Mouse (Mus musculus): ENCODE results near the gene Tasp1. TPM values are rescaled to one million over a fixed set of nuclear protein-coding genes. Genes with fewer than 3 reads are reported as not detected.
A peak's percentile ranks its signal among the peaks of the same experiment; 100 is the strongest.
"Not testable (repeated sequence)": the region's sequence is repeated elsewhere in the genome, so short reads cannot be mapped to it uniquely, and the experiment has no call there.

Gene Tasp1
- polyA plus RNA-seq, 1 experiment = 3.3 TPM

DNA sequence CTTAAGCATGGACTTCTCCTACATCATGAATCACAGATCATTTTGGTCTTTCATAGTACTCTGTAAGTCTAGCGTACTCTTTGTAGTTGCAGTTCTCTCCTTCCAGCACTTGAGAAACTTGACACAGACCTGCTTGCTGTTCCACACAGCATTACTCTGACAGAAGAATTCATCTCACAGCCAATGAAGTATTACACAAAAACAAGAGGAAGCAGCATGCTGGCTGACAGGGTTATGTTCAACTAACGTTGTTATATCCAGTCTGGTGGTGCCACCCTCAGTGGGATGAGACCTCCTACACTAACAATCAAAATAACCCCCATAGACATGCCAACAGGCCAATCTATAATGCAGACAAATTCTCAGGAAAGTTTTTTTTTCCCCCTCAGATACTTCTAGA lies 99.2 kb downstream of the Tasp1 start:
- Histone ChIP-seq H3K4me3 (replicated peaks; ENCODE audit: extremely low read depth, low read depth, low read length) (no peak overlapping the region), H3K4me1 (ENCODE audit: control insufficient read depth, insufficient read depth, low read length) (no peaks in the 10 kb centered on the region)
- no peak for TF ChIP-seq POLR2A (IDR thresholded peaks at IDR 0.05; ENCODE audit: borderline replicate concordance, extremely low read depth, low read depth, low read length)
- TF ChIP-seq CTCF (IDR thresholded peaks at IDR 0.05; ENCODE audit: insufficient read depth, low read length) = no peak
- no peak for DNase-seq
- WGBS = 51% methylated on average over 2 of the region's 2 CpGs

DNA sequence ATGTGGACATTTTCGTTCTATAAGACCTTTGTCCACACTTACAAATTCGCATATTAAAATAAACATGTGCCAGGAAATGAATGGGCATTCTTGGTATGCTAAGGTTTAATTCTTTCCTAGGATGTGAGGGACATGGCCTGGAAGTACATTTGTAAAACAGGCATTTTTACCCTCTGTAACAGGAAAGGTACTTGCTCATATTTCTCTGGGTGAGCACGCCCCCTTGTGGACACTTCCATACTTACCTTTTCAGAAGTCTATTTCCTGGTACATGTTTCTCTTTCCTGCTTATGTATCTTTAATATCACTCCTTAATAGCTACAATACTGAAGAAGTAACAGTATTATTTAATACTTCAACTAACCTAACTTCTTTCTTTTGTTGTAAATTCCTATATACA lies 100.3 kb downstream of the Tasp1 start:
- WGBS = 57% methylated on average over 3 of the region's 3 CpGs
- Histone ChIP-seq H3K4me3 (replicated peaks; ENCODE audit: extremely low read depth, low read depth, low read length) (no peak overlapping the region), H3K4me1 (ENCODE audit: control insufficient read depth, insufficient read depth, low read length) (no peaks in the 10 kb centered on the region)
- no peak for TF ChIP-seq POLR2A (IDR thresholded peaks at IDR 0.05; ENCODE audit: borderline replicate concordance, extremely low read depth, low read depth, low read length)
- peak; percentile 22; the same call in 1 of the 2 replicates for TF ChIP-seq CTCF (IDR thresholded peaks at IDR 0.05; ENCODE audit: insufficient read depth, low read length)
- DNase-seq = no peak

DNA sequence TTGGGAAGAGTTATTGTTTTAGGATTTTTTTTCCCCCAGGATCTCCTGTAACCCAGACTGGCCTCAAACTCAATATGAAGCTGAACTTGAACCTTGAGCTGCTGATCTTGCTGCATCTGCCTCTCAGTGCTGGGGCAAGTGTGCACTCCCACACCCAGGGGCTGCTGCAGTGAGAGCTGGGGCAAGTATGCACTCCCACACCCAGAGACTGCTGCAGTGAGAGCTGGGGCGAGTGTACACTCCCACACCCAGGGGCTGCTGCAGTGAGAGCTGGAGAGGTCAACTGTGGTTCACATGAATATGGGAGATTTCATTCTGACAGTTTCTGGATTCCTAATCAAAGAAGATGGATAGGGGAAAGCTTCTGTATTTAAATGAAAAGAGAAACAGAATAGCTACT lies 117.8 kb downstream of the Tasp1 start:
- WGBS = 63% methylated on average over 1 of the region's 1 CpGs
- TF ChIP-seq POLR2A (IDR thresholded peaks at IDR 0.05; ENCODE audit: borderline replicate concordance, extremely low read depth, low read depth, low read length) = no peak
- TF ChIP-seq CTCF (IDR thresholded peaks at IDR 0.05; ENCODE audit: insufficient read depth, low read length) = no peak
- Histone ChIP-seq H3K4me1 (ENCODE audit: control insufficient read depth, insufficient read depth, low read length) (no peaks in the 10 kb centered on the region), H3K4me3 (replicated peaks; ENCODE audit: extremely low read depth, low read depth, low read length) (no peak overlapping the region)
- DNase-seq = no peak

DNA sequence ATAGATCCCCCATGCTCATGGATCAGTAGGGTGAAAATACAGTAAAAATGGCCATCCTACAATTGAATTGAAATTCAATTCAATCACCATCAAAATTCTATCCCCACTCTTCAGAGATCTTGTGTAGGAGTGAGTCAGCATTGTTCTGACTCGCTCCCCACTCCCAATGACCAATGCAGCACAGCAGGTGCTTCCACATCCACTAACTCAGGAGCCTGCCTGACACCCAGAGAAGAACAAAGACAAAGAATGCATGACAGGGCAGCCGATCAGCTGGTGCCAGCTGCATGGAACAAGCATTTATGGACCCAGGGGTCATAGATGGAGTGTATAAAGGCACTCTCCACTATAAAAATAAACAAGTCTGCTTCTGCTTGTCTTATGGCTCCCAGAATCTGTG lies 129.0 kb downstream of the Tasp1 start:
- no peak overlapping the region for H3K4me3 ChIP-seq (replicated peaks; ENCODE audit: extremely low read depth, low read depth, low read length)
- 84% methylated on average over 2 of the region's 2 CpGs for WGBS
- TF ChIP-seq CTCF (IDR thresholded peaks at IDR 0.05; ENCODE audit: insufficient read depth, low read length) (no peak), POLR2A (IDR thresholded peaks at IDR 0.05; ENCODE audit: borderline replicate concordance, extremely low read depth, low read depth, low read length) (no peak)
- H3K4me1 ChIP-seq (ENCODE audit: control insufficient read depth, insufficient read depth, low read length) = no peaks in the 10 kb centered on the region
- DNase-seq = no peak

DNA sequence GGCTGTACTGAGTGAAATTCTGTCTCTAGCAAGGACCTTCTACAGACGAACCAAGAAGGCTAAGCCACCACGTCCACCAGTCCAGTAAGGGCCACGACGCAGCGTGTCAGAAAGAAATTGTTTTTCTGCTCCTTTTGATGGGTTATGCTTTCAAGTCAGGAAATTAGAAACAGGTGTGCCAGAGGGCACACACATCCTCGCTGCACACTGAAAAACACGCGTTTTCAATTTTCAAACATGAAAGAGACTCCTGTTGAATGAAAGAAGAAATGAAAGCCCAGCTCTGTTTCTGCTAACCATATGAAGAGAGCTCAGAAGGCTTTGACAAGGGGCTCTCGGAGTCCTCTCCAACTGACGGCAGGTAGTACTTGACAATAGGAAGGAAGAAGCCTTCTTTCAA lies 132.0 kb downstream of the Tasp1 start:
- TF ChIP-seq CTCF (IDR thresholded peaks at IDR 0.05; ENCODE audit: insufficient read depth, low read length) = no peak
- no peaks in the 10 kb centered on the region for H3K4me1 ChIP-seq (ENCODE audit: control insufficient read depth, insufficient read depth, low read length)
- WGBS = 73% methylated on average over 10 of the region's 10 CpGs
- H3K4me3 ChIP-seq (replicated peaks; ENCODE audit: extremely low read depth, low read depth, low read length) = no peak overlapping the region
- no peak for DNase-seq

DNA sequence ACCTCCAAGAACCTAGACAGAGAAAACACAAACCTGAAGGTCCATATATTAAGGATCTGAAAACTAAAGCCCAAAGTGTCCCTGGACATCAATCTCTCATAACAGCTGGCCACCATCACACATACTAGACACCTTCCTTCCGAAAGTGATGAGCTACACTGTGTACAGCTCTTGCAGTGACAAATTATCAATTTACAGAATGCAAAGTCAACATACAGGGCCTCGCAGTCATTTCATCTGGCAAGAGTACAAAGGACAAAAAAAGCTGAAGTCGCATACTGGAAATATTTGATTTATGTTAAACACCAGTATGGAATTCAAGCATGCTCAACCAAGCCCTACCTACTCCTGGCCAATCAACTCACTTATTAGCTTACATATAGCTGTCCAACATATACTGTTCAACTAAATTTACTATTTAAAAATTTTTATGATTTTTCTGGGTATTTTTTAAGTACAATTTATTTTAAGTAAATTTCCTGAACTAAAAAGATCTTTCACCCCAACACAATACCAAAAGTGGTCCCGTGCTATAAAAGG lies 132.5 kb downstream of the Tasp1 start:
- 65% methylated on average over 4 of the region's 4 CpGs for WGBS
- H3K4me1 ChIP-seq (ENCODE audit: control insufficient read depth, insufficient read depth, low read length) = no peaks in the 10 kb centered on the region
- TF ChIP-seq CTCF (IDR thresholded peaks at IDR 0.05; ENCODE audit: insufficient read depth, low read length) = no peak
- no peak for TF ChIP-seq POLR2A (IDR thresholded peaks at IDR 0.05; ENCODE audit: borderline replicate concordance, extremely low read depth, low read depth, low read length)
- DNase-seq = no peak
- no peak overlapping the region for H3K4me3 ChIP-seq (replicated peaks; ENCODE audit: extremely low read depth, low read depth, low read length)

GRCm38 (mm10) chr2:139932211-139932610 lies 134.4 kb downstream of the Tasp1 start:
- WGBS = 96% methylated on average over 2 of the region's 2 CpGs
- H3K4me3 ChIP-seq (replicated peaks; ENCODE audit: extremely low read depth, low read depth, low read length) = no peak overlapping the region
- TF ChIP-seq CTCF (IDR thresholded peaks at IDR 0.05; ENCODE audit: insufficient read depth, low read length) = no peak
- no peak for TF ChIP-seq POLR2A (IDR thresholded peaks at IDR 0.05; ENCODE audit: borderline replicate concordance, extremely low read depth, low read depth, low read length)
- H3K4me1 ChIP-seq (ENCODE audit: control insufficient read depth, insufficient read depth, low read length) = no peaks in the 10 kb centered on the region; the same call in 1 of the 2 replicates
- no peak for DNase-seq

DNA sequence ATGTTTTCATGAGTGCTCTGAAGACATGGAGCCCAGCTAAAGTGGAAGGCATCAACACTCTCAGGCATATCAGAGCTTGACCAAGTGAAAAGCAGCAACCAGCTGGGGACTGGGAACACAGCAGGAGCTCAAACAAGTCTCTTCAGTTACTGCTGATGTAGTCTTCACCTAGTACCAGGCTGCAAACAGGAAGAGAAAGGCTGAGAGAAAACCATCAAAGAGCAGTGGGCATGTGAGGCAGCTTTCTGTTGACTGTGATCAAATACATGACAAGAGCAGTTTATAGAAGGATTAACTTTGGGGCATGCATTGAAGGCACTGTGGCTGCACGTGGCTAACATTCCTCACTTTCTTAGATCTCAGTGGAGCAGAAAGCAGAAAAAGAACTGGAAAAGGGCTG lies 141.7 kb downstream of the Tasp1 start:
- no peak for TF ChIP-seq CTCF (IDR thresholded peaks at IDR 0.05; ENCODE audit: insufficient read depth, low read length)
- TF ChIP-seq POLR2A (IDR thresholded peaks at IDR 0.05; ENCODE audit: borderline replicate concordance, extremely low read depth, low read depth, low read length) = no peak
- H3K4me3 ChIP-seq (replicated peaks; ENCODE audit: extremely low read depth, low read depth, low read length) = no peak overlapping the region
- no peaks in the 10 kb centered on the region; the same call in 1 of the 2 replicates for H3K4me1 ChIP-seq (ENCODE audit: control insufficient read depth, insufficient read depth, low read length)
- WGBS = 23% methylated on average over 1 of the region's 1 CpGs
- DNase-seq = no peak

GRCm38 (mm10) chr2:139921395-139921794 lies 145.2 kb downstream of the Tasp1 start:
- not testable (repeated sequence) for H3K4me3 ChIP-seq (replicated peaks; ENCODE audit: extremely low read depth, low read depth, low read length); DNase-seq

GRCm38 (mm10) chr2:139919757-139920156 lies 146.8 kb downstream of the Tasp1 start:
- no peak for DNase-seq
- TF ChIP-seq POLR2A (IDR thresholded peaks at IDR 0.05; ENCODE audit: borderline replicate concordance, extremely low read depth, low read depth, low read length) (no peak), CTCF (IDR thresholded peaks at IDR 0.05; ENCODE audit: insufficient read depth, low read length) (no peak)
- Histone ChIP-seq H3K4me1 (ENCODE audit: control insufficient read depth, insufficient read depth, low read length) (no peaks in the 10 kb centered on the region; the same call in 1 of the 2 replicates), H3K4me3 (replicated peaks; ENCODE audit: extremely low read depth, low read depth, low read length) (no peak overlapping the region)
- WGBS = 50% methylated on average over 2 of the region's 2 CpGs

More at GRCm38 (mm10) chr2:139921395-139921794, 145.2 kb downstream of the Tasp1 start:
- not testable (repeated sequence) for H3K4me1 ChIP-seq (ENCODE audit: control insufficient read depth, insufficient read depth, low read length)
